Mouse (Mus musculus) neural tube, embryonic 15.5 days (tissue): Measurements from ENCODE around the gene Catsperg1. TPM values are rescaled to one million over a fixed set of nuclear protein-coding genes. Genes with fewer than 3 reads are reported as not detected.

Experiments used
- ATAC-seq: fragments of 200-750 bp; cut with Nextera tagmentation; 2 replicates; pipeline ENCODE4 v1.8.0; 2017; ENCODE audit warnings: mild to moderate bottlenecking, moderate TSS enrichment, moderate library complexity; ENCODE audit not compliant: low FRiP score
- H3K27ac ChIP-seq: fragments of 300-500 bp; sonication (generic); replicated peaks from 2 replicates; pipeline ENCODE4 v1.5.1; 2015; ENCODE audit warnings: mild to moderate bottlenecking, inconsistent platforms
- H3K27me3 ChIP-seq: fragments of 300-500 bp; sonication (generic); replicated peaks from 2 replicates; pipeline ENCODE4 v1.6.1; 2015; ENCODE audit warnings: inconsistent platforms
- H3K36me3 ChIP-seq: fragments of 300-500 bp; sonication (generic); 2 replicates; pipeline ENCODE4 v1.6.1; 2015; ENCODE audit warnings: inconsistent platforms
- H3K4me1 ChIP-seq: fragments of 300-500 bp; sonication (generic); 2 replicates; pipeline ENCODE4 v1.6.1; 2015; ENCODE audit warnings: inconsistent platforms
- H3K4me2 ChIP-seq: fragments of 300-500 bp; sonication (generic); 2 replicates; pipeline ENCODE4 v1.6.1; 2015; ENCODE audit warnings: inconsistent platforms, mild to moderate bottlenecking, moderate library complexity
- H3K4me3 ChIP-seq: fragments of 300-500 bp; sonication (generic); replicated peaks from 2 replicates; pipeline ENCODE4 v1.5.1; 2015; ENCODE audit warnings: mild to moderate bottlenecking, inconsistent platforms
- H3K9ac ChIP-seq: fragments of 300-500 bp; sonication (generic); replicated peaks from 2 replicates; pipeline ENCODE4 v1.6.1; 2015; ENCODE audit warnings: mild to moderate bottlenecking, inconsistent platforms
- H3K9me3 ChIP-seq: fragments of 300-500 bp; sonication (generic); replicated peaks from 2 replicates; pipeline ENCODE4 v1.6.1; 2016; ENCODE audit warnings: inconsistent platforms
- WGBS: fragments of 180-500 bp; shearing (Covaris S2); methylation state at CpG from one replicate; pipeline ENCODE4 v1.1.7; 2015; ENCODE audit warnings: mixed read lengths; 5-methylcytosine and 5-hydroxymethylcytosine counted together
- polyA plus RNA-seq: library from polyadenylated mRNA; unstranded; fragments of >200 nt; fragmentation: Nextera tagmentation; extraction: Ambion mirVana; gene quantifications from 2 replicates; pipeline ENCODE4 v1.2.1, GENCODE M21; 2015

The Catsperg1 gene
- polyA plus RNA-seq = 1.9 and 4.4 TPM in 2 replicates

DNA sequence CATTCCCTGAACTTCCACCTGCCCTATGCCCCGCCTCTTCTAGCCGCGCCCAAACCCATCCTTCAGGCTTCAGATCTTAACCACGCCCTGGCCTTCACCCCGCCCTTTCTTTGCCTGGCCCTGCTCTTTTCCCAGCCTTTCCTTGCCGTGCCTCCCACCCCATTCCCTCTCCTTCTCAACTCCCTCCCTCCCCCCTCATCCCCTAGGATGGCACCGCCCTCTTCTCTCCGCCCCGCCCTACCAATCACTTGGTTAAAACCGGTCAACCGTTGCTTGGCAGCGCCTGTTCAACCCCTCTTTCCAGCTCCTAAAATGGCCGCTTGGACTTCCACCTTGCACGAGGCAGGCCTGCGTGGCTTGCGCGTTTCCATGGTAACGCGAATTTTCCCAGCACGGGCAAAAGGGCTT, at the start of gene Catsperg1:
Gene Catsperg1 (minus strand): TSS at position 361 of the 408 bp plus-strand sequence.
- H3K4me1 ChIP-seq = peaks cover 19% of the 10 kb centered on the region
- H3K9ac ChIP-seq = no peak within 1 kb of the TSS
- no peak within 1 kb of the TSS for H3K27ac ChIP-seq
- peak within 1 kb of the TSS; percentile 54 for H3K4me2 ChIP-seq
- peak within 1 kb of the TSS; percentile 29 for H3K4me3 ChIP-seq
- ATAC-seq = peak; percentile 81
- no peaks in the 10 kb centered on the region for H3K36me3 ChIP-seq
- WGBS = 2% methylated on average over 20 of the region's 20 CpGs
- H3K9me3 ChIP-seq = no peaks in the 10 kb centered on the region
- peaks cover 8% of the 10 kb centered on the region; the same call in 1 of the 2 replicates for H3K27me3 ChIP-seq

DNA sequence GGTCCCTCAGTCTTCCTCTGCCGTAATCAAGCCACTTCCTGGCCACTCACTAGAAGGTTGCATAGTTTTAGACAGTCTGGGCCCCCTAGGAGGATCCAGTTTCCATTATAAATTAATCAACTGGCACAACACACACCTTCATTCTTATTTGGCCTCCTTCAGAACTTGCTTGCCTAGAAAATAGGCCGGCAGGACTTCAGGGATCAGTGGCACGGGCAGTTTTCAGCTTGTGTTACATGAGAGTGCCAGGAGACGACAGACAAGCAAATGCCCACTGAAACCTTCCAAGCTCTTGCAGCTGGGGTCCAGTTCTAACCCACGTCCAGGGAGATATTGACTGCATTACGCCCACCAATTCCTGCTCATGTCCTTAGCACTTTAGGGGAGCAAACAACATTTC, 48.3 kb upstream of the Catsperg1 start:
- Histone ChIP-seq H3K27me3 (no peaks in the 10 kb centered on the region), H3K9ac (no peak overlapping the region), H3K4me2 (no peak overlapping the region), H3K4me3 (no peak overlapping the region), H3K4me1 (no peaks in the 10 kb centered on the region), H3K36me3 (peaks cover 8% of the 10 kb centered on the region; the same call in 1 of the 2 replicates), H3K27ac (no peak overlapping the region), H3K9me3 (no peaks in the 10 kb centered on the region)
- no peak for ATAC-seq
- WGBS = 84% methylated on average over 6 of the region's 6 CpGs

DNA sequence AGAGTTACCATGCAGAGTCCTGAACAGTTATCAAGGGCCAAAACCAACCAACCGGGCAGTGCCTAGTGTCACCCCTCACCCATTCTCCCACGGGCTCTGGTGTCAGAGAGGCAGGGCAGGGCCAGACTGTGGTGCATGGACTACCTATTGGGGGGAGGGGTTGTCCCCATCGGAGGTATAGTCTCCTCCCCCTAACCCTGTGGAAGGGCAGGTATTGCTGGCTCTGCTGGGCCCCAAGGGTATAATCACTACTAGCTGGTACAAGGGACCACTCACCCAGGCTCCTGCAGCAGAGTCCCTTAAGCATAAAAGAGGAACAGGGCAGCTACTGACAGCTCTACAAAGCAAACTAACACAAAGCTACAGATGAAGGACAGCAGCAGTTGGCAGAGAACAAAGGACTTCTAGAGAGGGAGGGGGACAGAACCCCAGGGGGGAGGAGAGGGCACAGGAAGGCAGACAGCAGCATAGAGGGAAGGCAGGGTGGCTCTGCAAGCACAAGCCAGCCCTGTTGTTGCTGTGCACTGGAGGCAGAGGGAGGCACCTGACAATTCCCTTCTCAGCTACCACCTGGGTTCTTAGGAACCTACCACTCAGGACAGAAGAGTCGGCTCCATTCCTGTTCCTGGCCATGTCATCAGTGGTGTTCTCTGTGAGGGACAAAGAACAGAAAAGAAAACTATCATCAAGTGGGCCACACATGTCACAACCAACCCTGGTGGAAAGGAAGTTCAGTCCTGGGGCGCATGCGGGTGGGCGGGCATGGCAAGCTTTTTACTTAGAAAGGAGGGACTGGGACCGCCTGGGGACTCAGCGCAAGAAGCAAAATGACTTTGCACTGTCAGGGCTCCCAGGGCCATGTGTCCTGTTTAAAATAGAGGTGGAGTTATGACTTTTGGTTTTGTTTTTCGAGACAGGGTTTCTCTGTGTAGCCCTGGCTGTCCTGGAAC, 46.2 kb upstream of the Catsperg1 start:
- H3K9me3 ChIP-seq = no peaks in the 10 kb centered on the region
- H3K36me3 ChIP-seq = peaks cover 8% of the 10 kb centered on the region; the same call in 1 of the 2 replicates
- WGBS = 72% methylated on average over 10 of the region's 10 CpGs
- H3K4me3 ChIP-seq = no peak overlapping the region
- H3K4me2 ChIP-seq = no peak overlapping the region
- no peaks in the 10 kb centered on the region for H3K27me3 ChIP-seq
- H3K27ac ChIP-seq = no peak overlapping the region
- no peak overlapping the region for H3K9ac ChIP-seq
- no peak for ATAC-seq
- no peaks in the 10 kb centered on the region for H3K4me1 ChIP-seq

DNA sequence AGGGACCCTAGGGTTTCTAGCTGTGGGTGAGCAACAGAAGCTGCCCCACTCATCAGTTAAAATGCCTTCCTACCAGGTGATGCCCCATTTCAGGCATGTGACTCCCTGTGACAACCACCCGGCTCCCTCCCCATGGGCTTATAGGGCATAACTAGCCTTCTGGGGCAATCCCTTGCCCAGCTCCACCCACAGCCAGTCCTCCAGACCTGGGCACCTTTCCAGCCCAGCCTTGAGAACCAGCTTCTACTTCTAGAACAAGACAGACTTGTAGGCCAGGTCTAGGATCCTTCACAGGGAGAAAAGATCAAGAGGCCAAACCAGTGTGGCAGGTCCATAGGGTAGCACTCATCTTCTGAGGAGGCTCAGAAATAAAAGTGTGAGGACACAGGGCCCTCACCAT, 43.5 kb upstream of the Catsperg1 start:
- Histone ChIP-seq H3K36me3 (peaks cover 8% of the 10 kb centered on the region; the same call in 1 of the 2 replicates), H3K9me3 (no peaks in the 10 kb centered on the region), H3K9ac (no peak overlapping the region), H3K4me3 (no peak overlapping the region), H3K4me2 (no peak overlapping the region), H3K27me3 (no peaks in the 10 kb centered on the region), H3K4me1 (no peaks in the 10 kb centered on the region), H3K27ac (no peak overlapping the region)
- no peak for ATAC-seq
- WGBS = 96% methylated on average over 1 of the region's 1 CpGs

GRCm38 (mm10) chr7:29255875-29256274, 42.0 kb upstream of the Catsperg1 start:
- H3K9me3 ChIP-seq = no peaks in the 10 kb centered on the region
- peaks cover 8% of the 10 kb centered on the region; the same call in 1 of the 2 replicates for H3K36me3 ChIP-seq
- H3K27ac ChIP-seq = no peak overlapping the region
- H3K4me1 ChIP-seq = no peaks in the 10 kb centered on the region
- no peak overlapping the region for H3K4me3 ChIP-seq
- ATAC-seq = no peak
- H3K4me2 ChIP-seq = no peak overlapping the region
- no peaks in the 10 kb centered on the region for H3K27me3 ChIP-seq
- no peak overlapping the region for H3K9ac ChIP-seq
- 88% methylated on average over 4 of the region's 4 CpGs for WGBS

- Histone ChIP-seq H3K36me3 (peaks cover 8% of the 10 kb centered on the region; the same call in 1 of the 2 replicates), H3K4me2 (no peak overlapping the region), H3K4me3 (no peak overlapping the region), H3K27ac (no peak overlapping the region), H3K27me3 (peaks cover 6% of the 10 kb centered on the region), H3K4me1 (no peaks in the 10 kb centered on the region), H3K9ac (no peak overlapping the region), H3K9me3 (no peaks in the 10 kb centered on the region)
- no peak for ATAC-seq
- WGBS = 62% methylated on average over 5 of the region's 5 CpGs
Observed at GRCm38 (mm10) chr7:29253842-29254241, 40.0 kb upstream of the Catsperg1 start.

DNA sequence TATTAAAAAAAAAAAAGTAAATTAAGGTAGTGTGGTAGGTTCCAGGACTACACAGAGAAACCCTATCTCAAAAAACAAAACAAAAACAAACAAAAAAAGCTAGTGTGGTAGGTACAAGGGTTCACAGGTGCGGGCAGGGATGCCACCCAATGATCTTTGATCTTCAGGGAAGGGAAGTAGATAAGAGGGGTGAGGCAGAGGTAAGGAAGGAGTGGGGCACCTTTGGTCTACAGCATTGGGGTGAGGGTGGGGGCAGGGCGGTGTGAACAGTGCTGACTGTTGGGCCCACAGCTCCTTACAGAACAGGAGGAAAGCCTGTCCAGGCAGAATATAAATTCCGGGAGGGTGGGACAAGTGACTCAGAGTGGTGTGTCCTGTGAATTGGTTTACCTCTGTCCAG, 37.3 kb upstream of the Catsperg1 start:
- no peak for ATAC-seq
- WGBS = 93% methylated on average over 3 of the region's 3 CpGs

GRCm38 (mm10) chr7:29248261-29248841, 34.5 kb upstream of the Catsperg1 start, which contains the start of gene 2200002D01Rik:
Gene 2200002D01Rik, minus strand, starts transcription at chr7:29248466.
- 14% methylated on average over 20 of the region's 20 CpGs for WGBS
- Histone ChIP-seq H3K4me3 (peak within 1 kb of the TSS; percentile 15), H3K27me3 (peaks cover 28% of the 10 kb centered on the region), H3K4me2 (peak within 1 kb of the TSS; percentile 38), H3K36me3 (peaks cover 23% of the 10 kb centered on the region), H3K4me1 (0 out of 2 replicates have a peak, but pooled peaks cover 5% of the 10 kb centered on the region), H3K9me3 (no peaks in the 10 kb centered on the region), H3K27ac (no peak within 1 kb of the TSS), H3K9ac (no peak within 1 kb of the TSS)
- ATAC-seq = no peak

More for the DNA sequence above, 37.3 kb upstream of the Catsperg1 start:
- H3K27ac ChIP-seq = no peak overlapping the region
- H3K4me2 ChIP-seq = no peak overlapping the region
- H3K4me1 ChIP-seq = 0 out of 2 replicates have a peak, but pooled peaks cover 5% of the 10 kb centered on the region
- no peak overlapping the region for H3K9ac ChIP-seq
- peaks cover 4% of the 10 kb centered on the region; the same call in 1 of the 2 replicates for H3K36me3 ChIP-seq
- H3K4me3 ChIP-seq = no peak overlapping the region
- H3K9me3 ChIP-seq = no peaks in the 10 kb centered on the region
- H3K27me3 ChIP-seq = peaks cover 28% of the 10 kb centered on the region

DNA sequence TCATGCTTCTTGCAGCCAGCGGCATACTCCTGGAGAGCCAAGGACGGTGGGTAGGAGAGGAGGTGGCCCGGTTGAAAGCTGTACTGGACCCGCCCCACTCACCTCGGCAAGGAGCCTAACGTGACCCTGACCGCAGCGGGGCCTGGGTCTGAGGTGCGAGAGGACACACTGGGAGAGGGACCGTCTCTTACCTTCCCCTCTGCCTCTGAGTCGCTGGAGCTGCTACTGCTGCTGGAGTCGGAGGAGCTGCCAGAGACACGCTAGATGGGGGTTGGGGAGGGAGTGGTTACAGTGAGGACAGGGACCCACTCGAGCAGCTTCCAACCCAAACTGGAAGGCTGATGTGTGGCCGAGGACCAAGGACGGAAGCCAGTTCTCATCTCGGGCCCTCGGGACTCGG, 33.9 kb upstream of the Catsperg1 start:
- peaks cover 28% of the 10 kb centered on the region for H3K27me3 ChIP-seq
- H3K9ac ChIP-seq = no peak overlapping the region
- no peaks in the 10 kb centered on the region for H3K9me3 ChIP-seq
- H3K4me2 ChIP-seq = peak overlapping the region; percentile 38
- peaks cover 23% of the 10 kb centered on the region for H3K36me3 ChIP-seq
- peak overlapping the region; percentile 15 for H3K4me3 ChIP-seq
- no peak overlapping the region for H3K27ac ChIP-seq
- no peak for ATAC-seq
- 15% methylated on average over 19 of the region's 19 CpGs for WGBS
- H3K4me1 ChIP-seq = 0 out of 2 replicates have a peak, but pooled peaks cover 5% of the 10 kb centered on the region

DNA sequence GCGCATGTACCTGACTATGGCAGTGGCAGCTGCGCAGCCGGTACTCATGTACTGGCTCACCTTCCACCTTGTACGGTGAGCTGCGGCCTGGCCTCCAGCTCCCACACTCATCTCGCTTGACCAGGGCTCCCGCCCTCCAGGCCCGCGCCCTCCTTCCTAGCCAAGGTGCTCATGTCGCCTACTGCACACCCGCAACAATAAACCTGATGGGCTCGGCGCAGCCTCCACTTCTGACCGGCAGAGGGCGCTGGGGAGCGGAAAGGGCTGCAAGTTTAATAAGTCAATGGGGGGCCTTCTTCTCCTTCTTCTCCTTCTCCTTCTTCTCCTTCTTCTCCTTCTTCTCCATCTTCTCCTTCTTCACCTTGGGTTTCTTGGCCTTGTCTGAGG, 33.5 kb upstream of the Catsperg1 start:
- Histone ChIP-seq H3K9ac (no peak overlapping the region), H3K27me3 (peaks cover 28% of the 10 kb centered on the region), H3K9me3 (no peaks in the 10 kb centered on the region), H3K27ac (no peak overlapping the region), H3K4me1 (0 out of 2 replicates have a peak, but pooled peaks cover 5% of the 10 kb centered on the region), H3K4me2 (peak overlapping the region; percentile 38), H3K4me3 (peak overlapping the region; percentile 15; the same call in 1 of the 2 replicates), H3K36me3 (peaks cover 23% of the 10 kb centered on the region)
- WGBS = 28% methylated on average over 16 of the region's 16 CpGs
- no peak for ATAC-seq

GRCm38 (mm10) chr7:29246619-29247313, 32.9 kb upstream of the Catsperg1 start:
- no peak for ATAC-seq
- Histone ChIP-seq H3K27ac (no peak overlapping the region), H3K9ac (no peak overlapping the region), H3K36me3 (peaks cover 23% of the 10 kb centered on the region), H3K4me1 (0 out of 2 replicates have a peak, but pooled peaks cover 5% of the 10 kb centered on the region), H3K27me3 (peaks cover 28% of the 10 kb centered on the region), H3K9me3 (no peaks in the 10 kb centered on the region), H3K4me3 (no peak overlapping the region), H3K4me2 (no peak overlapping the region)
- WGBS = 90% methylated on average over 21 of the region's 21 CpGs
